Mouse (Mus musculus): ENCODE measurements at regions not wholly inside any gene's neighbourhood (a gene's known extent, or its start where the extent isn't known, plus 50 kb on each side); places are given as distances from the start of the nearest gene placed in this dataset.
A peak's percentile ranks its signal among the peaks of the same experiment; 100 is the strongest.

GRCm38 (mm10) chr11:112708119-112708730, 73.8 kb upstream of the Sox9 start:
- WGBS (ENCODE audit: insufficient replicate concordance): 69% methylated on average over 11 of the region's 11 CpGs
- no peak for ATAC-seq (ENCODE audit: low read depth)

GRCm38 (mm10) chr11:112711656-112712055, 70.4 kb upstream of the Sox9 start:
- Histone ChIP-seq H3K9me3 (replicated peaks; ENCODE audit: control insufficient read depth, low read length) (no peaks in the 10 kb centered on the region), H3K27ac (ENCODE audit: low read length) (no peak overlapping the region), H3K9ac (ENCODE audit: low read depth, low read length) (no peak overlapping the region), H3K4me1 (ENCODE audit: control insufficient read depth, low read depth, low read length) (no peaks in the 10 kb centered on the region), H3K36me3 (ENCODE audit: control insufficient read depth, insufficient read depth) (no peaks in the 10 kb centered on the region), H3K4me2 (ENCODE audit: low read depth, low read length) (no peak overlapping the region), H3K27me3 (ENCODE audit: control insufficient read depth, insufficient read depth, low read depth, low read length) (no peaks in the 10 kb centered on the region), H3K4me3 (ENCODE audit: low read depth, low read length) (no peak overlapping the region)
- no peak for ATAC-seq (ENCODE audit: low read depth)
- WGBS (ENCODE audit: insufficient replicate concordance): 58% methylated on average over 5 of the region's 5 CpGs

More at GRCm38 (mm10) chr11:112708119-112708730, 73.8 kb upstream of the Sox9 start:
- Histone ChIP-seq H3K36me3 (ENCODE audit: control insufficient read depth, insufficient read depth) (no peaks in the 10 kb centered on the region), H3K4me2 (ENCODE audit: low read depth, low read length) (no peak overlapping the region), H3K9ac (ENCODE audit: low read depth, low read length) (no peak overlapping the region), H3K4me1 (ENCODE audit: control insufficient read depth, low read depth, low read length) (no peaks in the 10 kb centered on the region), H3K27me3 (ENCODE audit: control insufficient read depth, insufficient read depth, low read depth, low read length) (no peaks in the 10 kb centered on the region), H3K4me3 (ENCODE audit: low read depth, low read length) (no peak overlapping the region), H3K9me3 (replicated peaks; ENCODE audit: control insufficient read depth, low read length) (no peaks in the 10 kb centered on the region), H3K27ac (ENCODE audit: low read length) (no peak overlapping the region)

- 63% methylated on average over 2 of the region's 2 CpGs for WGBS (ENCODE audit: insufficient replicate concordance)
- H3K4me1 ChIP-seq (ENCODE audit: control insufficient read depth, low read depth, low read length): no peaks in the 10 kb centered on the region
- H3K9ac ChIP-seq (ENCODE audit: low read depth, low read length): no peak overlapping the region
- H3K27me3 ChIP-seq (ENCODE audit: control insufficient read depth, insufficient read depth, low read depth, low read length): no peaks in the 10 kb centered on the region
- no peak overlapping the region for H3K4me2 ChIP-seq (ENCODE audit: low read depth, low read length)
- no peak overlapping the region for H3K4me3 ChIP-seq (ENCODE audit: low read depth, low read length)
- no peaks in the 10 kb centered on the region for H3K36me3 ChIP-seq (ENCODE audit: control insufficient read depth, insufficient read depth)
- ATAC-seq (ENCODE audit: low read depth): no peak
- no peaks in the 10 kb centered on the region for H3K9me3 ChIP-seq (replicated peaks; ENCODE audit: control insufficient read depth, low read length)
- no peak overlapping the region for H3K27ac ChIP-seq (ENCODE audit: low read length)
Measured at GRCm38 (mm10) chr11:112718547-112718946, 63.5 kb upstream of the Sox9 start.

- 0 out of 2 replicates have a peak, but pooled peaks have one; percentile 9 for ATAC-seq (ENCODE audit: low read depth)
- Histone ChIP-seq H3K4me2 (ENCODE audit: low read depth, low read length) (no peak overlapping the region), H3K4me1 (ENCODE audit: control insufficient read depth, low read depth, low read length) (no peaks in the 10 kb centered on the region), H3K4me3 (ENCODE audit: low read depth, low read length) (no peak overlapping the region), H3K9ac (ENCODE audit: low read depth, low read length) (no peak overlapping the region), H3K27ac (ENCODE audit: low read length) (no peak overlapping the region), H3K27me3 (ENCODE audit: control insufficient read depth, insufficient read depth, low read depth, low read length) (no peaks in the 10 kb centered on the region), H3K36me3 (ENCODE audit: control insufficient read depth, insufficient read depth) (no peaks in the 10 kb centered on the region), H3K9me3 (replicated peaks; ENCODE audit: control insufficient read depth, low read length) (no peaks in the 10 kb centered on the region)
- WGBS (ENCODE audit: insufficient replicate concordance): 67% methylated on average over 4 of the region's 4 CpGs
Measured at GRCm38 (mm10) chr11:112720652-112721051, 61.4 kb upstream of the Sox9 start.

GRCm38 (mm10) chr11:112722936-112723335, 59.1 kb upstream of the Sox9 start:
- H3K9me3 ChIP-seq (replicated peaks; ENCODE audit: control insufficient read depth, low read length): no peaks in the 10 kb centered on the region
- no peak overlapping the region for H3K4me3 ChIP-seq (ENCODE audit: low read depth, low read length)
- no peaks in the 10 kb centered on the region for H3K4me1 ChIP-seq (ENCODE audit: control insufficient read depth, low read depth, low read length)
- 38% methylated on average over 4 of the region's 4 CpGs for WGBS (ENCODE audit: insufficient replicate concordance)
- no peak overlapping the region for H3K27ac ChIP-seq (ENCODE audit: low read length)
- no peaks in the 10 kb centered on the region for H3K27me3 ChIP-seq (ENCODE audit: control insufficient read depth, insufficient read depth, low read depth, low read length)
- no peaks in the 10 kb centered on the region for H3K36me3 ChIP-seq (ENCODE audit: control insufficient read depth, insufficient read depth)
- H3K9ac ChIP-seq (ENCODE audit: low read depth, low read length): no peak overlapping the region
- peak; percentile 45; the same call in 1 of the 2 replicates for ATAC-seq (ENCODE audit: low read depth)
- no peak overlapping the region for H3K4me2 ChIP-seq (ENCODE audit: low read depth, low read length)

- Histone ChIP-seq H3K27me3 (ENCODE audit: control insufficient read depth, insufficient read depth, low read depth, low read length) (no peaks in the 10 kb centered on the region), H3K4me3 (ENCODE audit: low read depth, low read length) (no peak overlapping the region), H3K27ac (ENCODE audit: low read length) (no peak overlapping the region), H3K9me3 (replicated peaks; ENCODE audit: control insufficient read depth, low read length) (no peaks in the 10 kb centered on the region), H3K9ac (ENCODE audit: low read depth, low read length) (no peak overlapping the region), H3K4me1 (ENCODE audit: control insufficient read depth, low read depth, low read length) (no peaks in the 10 kb centered on the region; the same call in 1 of the 2 replicates), H3K36me3 (ENCODE audit: control insufficient read depth, insufficient read depth) (no peaks in the 10 kb centered on the region), H3K4me2 (ENCODE audit: low read depth, low read length) (no peak overlapping the region)
- ATAC-seq (ENCODE audit: low read depth): no peak
- WGBS (ENCODE audit: insufficient replicate concordance): 35% methylated on average over 15 of the region's 15 CpGs
Measured at GRCm38 (mm10) chr11:112728154-112728952, 53.7 kb upstream of the Sox9 start.
